Mouse (Mus musculus): ENCODE measurements around the gene Tbx20.

The Tbx20 gene

GRCm38 (mm10) chr9:24774160-24774969, at the start of gene Tbx20:
Gene Tbx20 (minus strand): TSS chr9:24774303.
- no peak for DNase-seq (ENCODE audit: extremely low read depth, insufficient read length, low spot score)

GRCm38 (mm10) chr9:24818511-24818910, 44.4 kb upstream of the Tbx20 start:
- no peak for DNase-seq (ENCODE audit: extremely low read depth, insufficient read length, low spot score)

- no peak for DNase-seq (ENCODE audit: extremely low read depth, insufficient read length, low spot score)
Observed at GRCm38 (mm10) chr9:24812461-24812860, 38.4 kb upstream of the Tbx20 start.

DNA sequence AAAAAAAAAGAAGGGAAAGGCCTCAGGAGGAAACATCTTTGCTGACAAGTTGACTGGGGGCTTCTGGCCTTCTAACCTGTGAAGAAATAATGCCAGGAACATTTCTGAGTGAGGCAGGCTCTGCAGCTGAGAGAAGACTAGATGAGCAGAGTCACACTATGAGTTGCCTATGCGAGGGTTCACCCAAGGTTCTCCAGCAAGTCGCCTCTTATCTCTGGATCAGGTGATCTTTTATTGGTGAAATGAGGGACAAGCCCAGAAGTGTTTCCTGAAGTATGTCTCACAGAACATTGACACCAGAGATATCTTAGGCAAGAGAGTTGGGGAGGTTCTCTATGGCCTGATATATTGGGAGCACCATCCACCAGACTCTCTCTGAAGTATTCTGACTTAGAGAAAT, 18.0 kb upstream of the Tbx20 start:
- no peak for DNase-seq (ENCODE audit: extremely low read depth, insufficient read length, low spot score)

GRCm38 (mm10) chr9:24789396-24789795, 15.3 kb upstream of the Tbx20 start:
- no peak for DNase-seq (ENCODE audit: extremely low read depth, insufficient read length, low spot score)

- no peak for DNase-seq (ENCODE audit: extremely low read depth, insufficient read length, low spot score)
Observed at GRCm38 (mm10) chr9:24782338-24782737, 8.2 kb upstream of the Tbx20 start.

DNA sequence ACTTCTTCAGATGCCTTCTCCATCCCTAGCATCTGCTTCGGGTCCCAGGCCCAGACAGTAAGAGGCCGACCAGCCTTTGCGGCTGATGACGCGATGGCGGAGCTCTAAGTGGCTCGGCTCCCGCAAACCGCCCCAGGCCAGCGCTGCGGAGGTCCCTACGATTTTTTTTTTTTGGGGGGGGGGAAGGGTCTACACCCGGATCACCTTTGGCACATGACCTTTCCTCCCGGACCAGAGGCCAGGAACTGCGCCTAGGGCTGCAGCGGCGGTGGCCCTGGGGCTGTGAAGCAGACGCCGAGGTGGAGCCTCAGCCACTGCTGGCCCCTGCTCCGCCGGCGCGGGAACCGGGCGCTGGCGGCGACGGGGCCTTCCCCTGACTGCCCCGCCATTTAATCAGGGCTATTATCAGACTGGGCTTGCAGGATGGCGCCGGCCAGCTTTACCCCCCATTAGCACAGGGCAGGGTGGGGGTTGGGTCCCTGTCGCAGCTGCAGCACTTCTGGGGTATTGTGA, 6.9 kb upstream of the Tbx20 start:
- DNase-seq (ENCODE audit: extremely low read depth, insufficient read length, low spot score), result no peak

- DNase-seq (ENCODE audit: extremely low read depth, insufficient read length, low spot score), result no peak
Observed at GRCm38 (mm10) chr9:24780391-24780928, 6.4 kb upstream of the Tbx20 start.

- no peak for DNase-seq (ENCODE audit: extremely low read depth, insufficient read length, low spot score)
Observed at GRCm38 (mm10) chr9:24779975-24780374, 5.9 kb upstream of the Tbx20 start.

DNA sequence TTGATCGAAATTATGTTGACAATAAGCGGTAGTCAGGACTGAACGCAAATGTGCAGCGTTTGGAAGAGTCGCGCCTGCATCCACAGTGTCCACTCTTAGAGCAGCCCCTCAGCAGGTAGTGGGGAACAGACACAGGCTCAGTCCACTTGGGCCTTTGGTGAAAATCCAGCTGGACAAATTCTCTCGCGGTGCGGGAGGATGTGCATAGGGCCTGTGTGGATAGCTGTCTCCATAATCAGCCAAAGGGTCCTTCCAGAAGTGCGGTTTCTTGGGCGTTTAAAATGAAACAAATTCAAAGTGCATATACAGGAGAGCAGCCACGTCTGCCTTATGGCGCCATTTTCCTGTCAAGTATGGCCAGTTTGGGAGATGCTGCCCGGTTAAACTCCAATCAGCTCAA, 4.5 kb upstream of the Tbx20 start:
- no peak for DNase-seq (ENCODE audit: extremely low read depth, insufficient read length, low spot score)

- DNase-seq (ENCODE audit: extremely low read depth, insufficient read length, low spot score), result no peak
Observed at GRCm38 (mm10) chr9:24777961-24778360, 3.9 kb upstream of the Tbx20 start.

- no peak for DNase-seq (ENCODE audit: extremely low read depth, insufficient read length, low spot score)
Observed at GRCm38 (mm10) chr9:24777176-24777895, 3.2 kb upstream of the Tbx20 start.

DNA sequence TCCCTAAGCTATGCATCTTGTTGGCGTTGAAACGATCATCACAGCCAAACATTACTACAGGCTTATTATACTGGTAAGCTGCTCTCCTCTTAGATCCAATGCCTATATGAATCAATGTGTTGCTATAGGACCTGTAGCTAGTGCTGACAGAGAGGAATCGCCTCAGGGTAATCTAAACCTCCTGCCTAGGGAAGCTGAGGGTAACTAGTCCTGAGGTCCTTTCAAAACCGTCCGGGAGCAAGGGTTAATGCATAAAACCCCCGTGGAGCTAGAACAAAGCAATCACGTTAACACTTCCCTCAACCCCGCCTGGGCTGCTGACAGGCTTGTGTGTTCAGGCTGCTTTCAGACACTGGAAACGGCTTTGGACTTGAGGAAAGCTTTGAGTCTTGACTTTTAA, 2.4 kb upstream of the Tbx20 start:
- no peak for DNase-seq (ENCODE audit: extremely low read depth, insufficient read length, low spot score)

DNA sequence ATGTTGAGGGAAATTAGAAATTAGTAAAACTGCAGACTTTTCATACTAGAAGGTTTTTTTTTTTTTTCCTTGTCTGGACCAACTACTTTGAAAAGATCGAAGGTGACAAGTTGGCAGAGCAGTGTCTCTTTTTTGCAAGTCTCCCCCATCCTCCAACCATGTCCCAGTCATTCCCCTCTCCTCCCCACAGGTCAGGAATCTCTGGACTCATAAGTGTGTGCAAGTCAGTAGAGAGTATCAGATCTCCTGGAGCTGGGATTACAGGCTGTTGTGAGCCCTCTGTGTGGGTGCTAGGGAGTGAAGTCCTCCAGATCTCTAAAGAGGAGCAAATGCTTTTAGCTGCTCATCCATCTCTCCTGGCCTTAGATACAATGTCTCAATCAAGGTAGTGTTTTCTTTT, 1.5 kb upstream of the Tbx20 start:
- DNase-seq (ENCODE audit: extremely low read depth, insufficient read length, low spot score), result no peak

GRCm38 (mm10) chr9:24775001-24775400, 898 bp upstream of the Tbx20 start:
- DNase-seq (ENCODE audit: extremely low read depth, insufficient read length, low spot score), result no peak

GRCm38 (mm10) chr9:24773669-24774068, 434 bp downstream of the Tbx20 start:
- DNase-seq (ENCODE audit: extremely low read depth, insufficient read length, low spot score), result no peak

GRCm38 (mm10) chr9:24773171-24773570, 932 bp downstream of the Tbx20 start:
- DNase-seq (ENCODE audit: extremely low read depth, insufficient read length, low spot score), result no peak

DNA sequence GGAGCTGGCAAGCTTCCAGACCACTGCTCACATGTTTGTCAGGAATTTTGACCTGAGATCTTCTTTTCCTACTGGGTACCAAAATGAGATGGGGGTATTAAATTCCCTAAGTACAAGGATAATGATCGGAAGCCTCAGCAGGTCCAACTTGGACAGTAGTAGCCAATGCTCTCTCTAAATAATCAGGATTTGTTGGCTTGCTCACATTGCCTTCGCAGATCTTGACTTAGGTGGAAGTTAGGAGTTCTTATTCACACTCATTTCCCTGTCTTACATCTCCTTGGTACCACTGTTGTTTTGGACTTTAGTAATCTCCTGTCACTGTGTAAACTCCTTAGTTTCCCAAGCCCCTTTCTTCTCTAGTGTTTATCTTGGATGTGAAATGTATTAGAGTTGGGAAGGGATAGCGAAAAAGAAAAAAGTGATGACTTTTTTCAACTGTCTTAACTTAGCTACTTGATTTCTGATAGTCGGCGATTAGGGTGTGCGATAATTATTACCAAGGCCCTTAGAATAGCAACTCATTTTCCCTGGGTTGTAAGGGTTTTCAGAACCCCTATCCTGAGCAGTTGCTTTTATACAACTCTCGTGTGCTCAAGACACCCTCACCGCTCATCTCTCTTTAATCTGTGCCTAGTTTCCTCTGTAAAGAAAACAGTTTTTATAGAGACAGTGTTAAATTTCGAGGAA, 1.5 kb downstream of the Tbx20 start:
- no peak for DNase-seq (ENCODE audit: extremely low read depth, insufficient read length, low spot score)

GRCm38 (mm10) chr9:24771713-24772112, 2.4 kb downstream of the Tbx20 start:
- no peak for DNase-seq (ENCODE audit: extremely low read depth, insufficient read length, low spot score)

GRCm38 (mm10) chr9:24770941-24771405, 3.1 kb downstream of the Tbx20 start:
- no peak for DNase-seq (ENCODE audit: extremely low read depth, insufficient read length, low spot score)
